Mouse (Mus musculus) heart, adult 9 months (tissue): ENCODE results near the gene Ctnnd2.

ENCODE experiments used
- DNase-seq, 2 experiments: peaks; one replicate each; pipeline ENCODE4 v3.0.0; 2022; ENCODE audit warnings: low spot score in 2 of 2

The Ctnnd2 gene

DNA sequence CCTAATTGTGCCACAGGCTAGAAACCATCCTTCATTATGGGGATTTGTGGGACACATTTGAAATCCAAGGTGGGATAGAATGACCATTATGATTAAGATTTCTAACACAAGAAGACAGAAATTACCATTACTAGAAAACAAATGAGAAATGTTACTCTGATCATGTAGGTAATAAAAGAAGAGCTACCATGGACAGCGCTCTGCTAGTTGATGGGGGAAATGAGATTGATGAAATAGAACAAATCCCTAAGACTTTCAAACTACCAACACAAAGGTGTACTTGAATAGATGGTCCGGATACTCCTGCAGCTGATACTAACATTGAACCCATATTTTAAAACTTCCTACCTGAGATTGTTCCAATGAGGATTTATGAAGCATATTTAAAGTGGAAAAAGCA is 68.5 kb downstream of the Ctnnd2 start:
- DNase-seq = no peak

DNA sequence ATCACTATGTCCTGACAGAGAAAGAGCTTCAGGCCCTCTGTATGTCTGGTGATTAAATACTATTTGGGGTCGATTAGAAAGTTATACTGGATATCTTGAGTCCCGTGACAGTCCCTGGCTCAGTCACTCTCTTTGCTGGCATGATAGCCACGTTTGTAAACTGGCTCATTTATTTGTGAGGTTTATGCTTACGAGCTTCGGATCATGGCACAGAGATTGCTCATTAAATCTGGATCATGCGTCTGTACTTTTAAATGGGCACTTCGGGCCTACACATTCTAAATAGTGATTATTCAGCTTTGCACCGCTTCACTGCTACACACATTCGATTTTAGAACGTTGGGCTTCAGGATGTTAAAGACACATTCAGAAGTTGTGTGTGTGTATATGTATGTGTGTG is 96.4 kb downstream of the Ctnnd2 start:
- DNase-seq = no peak

DNA sequence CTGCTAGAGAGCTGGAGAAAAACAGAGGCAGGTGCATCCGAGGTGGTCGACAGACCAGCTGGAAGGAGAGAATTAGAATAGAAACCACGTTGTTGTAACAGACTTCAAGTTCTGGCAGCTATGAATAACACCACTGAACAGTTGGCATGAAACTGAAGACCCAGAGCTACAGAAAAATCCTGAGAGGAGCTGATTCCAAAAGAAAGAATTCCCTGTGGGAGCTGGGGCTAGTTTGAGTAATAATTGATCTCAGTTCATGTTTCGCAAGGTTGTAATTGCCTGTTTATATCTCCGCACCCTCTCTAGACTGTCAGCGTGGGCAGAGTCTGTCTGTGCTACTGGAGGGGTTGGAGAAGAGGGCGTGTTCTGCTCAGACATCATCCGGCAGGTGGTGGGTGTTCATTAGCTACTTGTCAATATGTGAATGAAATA is 98.8 kb downstream of the Ctnnd2 start:
- no peak for DNase-seq

DNA sequence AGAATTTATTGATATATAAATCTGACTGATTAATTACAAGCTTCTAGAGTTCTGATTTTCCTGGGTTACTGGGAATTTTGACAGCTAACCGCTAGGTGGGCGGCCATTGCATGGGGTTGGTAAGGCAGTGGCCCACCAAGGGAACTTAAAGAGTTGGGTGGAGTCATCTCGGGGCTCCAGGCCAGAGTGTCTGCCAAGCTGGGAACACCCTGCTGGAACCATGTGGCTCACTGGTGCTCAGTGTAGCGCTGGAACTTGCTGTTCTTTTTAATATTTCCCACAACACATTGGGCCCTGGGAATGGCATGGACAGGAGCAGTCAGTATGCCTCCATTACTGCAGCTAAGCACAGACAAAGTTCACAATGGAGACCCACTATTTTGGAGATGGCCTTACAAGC is 99.9 kb downstream of the Ctnnd2 start:
- DNase-seq = no peak

DNA sequence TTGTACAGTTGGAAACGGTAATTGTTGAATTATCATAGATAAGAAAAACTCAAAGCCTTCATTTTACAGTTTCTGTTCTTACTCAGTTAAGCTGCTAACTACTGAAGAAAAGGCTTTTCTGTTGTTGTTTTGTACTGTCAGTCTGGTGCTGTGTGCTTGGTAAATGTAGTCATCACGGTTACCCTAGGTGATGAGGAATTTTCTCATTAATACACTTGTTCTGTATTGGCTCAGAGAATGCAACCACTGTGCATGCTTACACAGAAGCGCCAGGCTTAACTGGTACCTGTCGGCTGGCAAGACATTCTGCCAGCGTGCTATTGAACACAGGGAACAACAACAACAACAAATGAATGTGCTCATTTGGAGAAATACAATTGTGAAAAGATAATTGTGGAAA is 103.3 kb downstream of the Ctnnd2 start:
- no peak for DNase-seq

DNA sequence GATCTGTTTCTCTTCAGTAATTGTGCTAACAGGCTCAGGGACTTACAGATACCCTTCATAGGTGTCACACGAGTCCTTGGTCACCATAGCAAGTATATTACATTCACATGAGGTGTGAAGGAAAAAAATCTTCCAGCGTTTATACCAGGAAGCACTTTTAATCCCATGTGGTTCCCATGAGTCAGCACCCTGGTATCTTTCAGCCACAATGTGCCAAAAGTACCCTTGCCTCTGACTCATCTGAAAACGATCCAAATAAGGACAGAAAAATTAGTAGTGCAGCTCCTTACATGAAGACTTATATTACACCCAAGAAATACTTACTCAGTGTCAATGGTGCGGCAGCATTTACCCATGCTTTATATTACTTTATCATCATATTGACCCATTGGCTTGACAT is 104.3 kb downstream of the Ctnnd2 start:
- no peak for DNase-seq

DNA sequence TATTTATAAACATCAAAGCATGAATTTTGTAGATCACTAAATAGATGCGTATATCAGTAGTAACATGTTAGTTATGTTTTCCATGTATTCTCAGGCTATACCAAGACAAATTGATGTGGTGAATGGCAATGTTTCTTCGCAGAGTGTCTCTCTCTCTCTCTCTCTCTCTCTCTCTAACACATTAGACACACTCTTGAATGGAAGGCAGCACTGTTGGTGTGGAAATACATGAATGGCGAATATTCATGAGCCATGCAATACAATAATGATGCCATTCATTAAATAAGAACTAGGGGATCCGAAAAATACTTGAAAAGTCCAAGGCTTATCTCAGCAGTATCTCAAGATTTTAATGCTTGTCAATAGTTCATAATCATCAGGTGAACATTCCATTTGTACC is 106.2 kb downstream of the Ctnnd2 start:
- no peak for DNase-seq

DNA sequence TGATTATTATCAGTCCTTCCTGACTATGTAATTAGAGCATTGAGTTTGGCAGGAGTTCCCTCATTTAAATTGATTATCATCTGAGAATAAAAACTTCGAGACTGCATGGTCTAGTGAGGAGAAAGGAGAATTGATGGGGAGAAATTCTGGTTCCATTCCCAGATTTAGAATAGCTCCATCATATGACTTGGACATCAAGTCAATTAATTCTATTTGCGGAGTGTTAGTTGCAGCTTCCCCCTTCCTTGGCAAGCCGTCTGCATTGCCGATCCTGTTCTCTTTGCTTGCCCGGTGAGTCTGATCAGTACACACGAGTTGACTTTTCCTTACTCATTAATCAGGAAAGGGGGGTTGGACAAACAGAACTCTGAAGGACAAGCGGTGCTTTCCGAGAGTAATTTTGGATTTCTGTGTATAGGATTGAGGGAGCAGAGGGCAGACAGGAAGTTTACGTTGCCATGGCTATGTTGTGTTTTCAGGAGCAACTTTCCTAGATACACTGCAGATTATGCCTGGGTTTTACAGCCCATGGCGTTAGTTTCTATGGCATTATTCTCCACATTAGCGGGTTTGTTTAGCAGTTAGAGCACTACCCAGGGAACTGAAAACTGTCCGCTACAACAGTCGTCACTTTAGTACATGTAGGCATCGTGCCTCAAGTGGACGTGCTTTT is 113.3 kb downstream of the Ctnnd2 start:
- DNase-seq = no peak

DNA sequence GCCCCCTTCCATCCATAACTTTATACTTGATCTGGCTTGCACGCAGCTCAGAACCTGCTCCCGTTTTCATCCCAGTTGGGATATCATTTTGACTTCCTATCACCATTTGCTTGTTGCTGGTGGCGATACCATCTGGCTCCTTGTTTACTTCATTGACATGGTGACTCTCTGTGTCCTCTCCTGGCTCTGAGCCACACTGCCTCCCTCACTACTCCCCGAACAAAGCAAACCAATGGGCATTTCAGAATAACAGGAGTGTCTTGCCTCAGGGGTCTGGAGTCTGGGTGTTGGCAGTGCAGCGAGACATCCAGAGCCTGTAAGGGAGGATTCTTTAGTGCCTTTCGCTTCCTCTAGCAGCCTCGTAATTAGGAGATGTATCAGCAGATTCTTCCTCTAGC is 113.9 kb downstream of the Ctnnd2 start:
- no peak for DNase-seq

DNA sequence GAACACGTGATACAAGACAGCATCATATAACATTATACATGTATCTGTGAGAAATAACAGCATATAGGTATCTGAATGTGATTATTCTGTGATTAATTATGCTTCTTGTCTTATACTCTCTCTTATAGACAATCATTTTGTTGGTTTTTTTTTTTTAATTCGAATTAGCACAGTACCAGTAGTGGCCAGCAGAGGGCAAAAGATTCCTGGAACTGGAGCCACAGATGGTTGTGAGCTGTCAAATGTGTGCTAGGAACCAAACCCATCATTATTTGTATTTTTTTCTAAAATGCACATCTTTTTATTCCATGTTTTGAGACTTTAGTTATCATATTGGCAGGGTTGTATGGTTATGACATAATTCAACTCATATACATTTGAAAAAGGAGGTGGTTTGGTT is 130.4 kb downstream of the Ctnnd2 start:
- no peak for DNase-seq

DNA sequence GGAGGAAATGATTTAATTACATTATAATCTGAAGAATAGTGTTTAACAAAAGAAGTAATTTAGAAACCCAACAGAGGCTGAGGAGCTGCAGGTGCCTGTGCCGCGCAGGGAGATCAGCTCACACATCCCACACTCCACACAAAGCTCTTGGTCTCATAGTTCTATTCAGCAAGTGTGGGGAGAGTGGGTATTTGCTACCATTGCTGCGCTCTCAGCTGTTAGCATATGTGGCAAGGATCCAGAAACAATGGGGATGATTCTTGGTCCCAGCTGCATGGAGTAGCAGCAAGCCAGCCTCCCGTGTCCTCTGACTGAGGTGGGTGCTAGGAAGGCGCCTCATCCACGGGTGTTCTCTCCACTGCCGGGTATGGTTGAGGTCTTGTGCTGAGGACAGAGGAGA is 134.0 kb downstream of the Ctnnd2 start:
- DNase-seq = no peak

DNA sequence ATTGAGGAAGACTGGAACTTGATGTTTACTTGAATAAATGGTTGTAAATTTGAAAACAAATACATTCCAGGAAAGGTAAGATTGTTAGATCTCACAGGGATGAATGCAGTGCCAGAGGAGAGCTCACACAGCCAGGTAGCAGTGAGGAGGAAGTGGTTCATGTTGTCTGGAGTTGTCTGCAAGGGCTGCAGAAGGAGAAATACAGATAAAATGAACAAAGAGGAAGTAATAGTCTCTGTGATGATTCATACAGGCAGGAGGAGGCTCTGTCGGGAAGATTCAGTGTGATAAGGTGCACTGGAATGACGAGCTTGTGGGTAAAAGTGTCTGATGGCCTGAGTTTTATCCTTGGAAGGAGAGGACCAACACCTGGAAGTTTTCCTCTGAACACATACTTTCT is 150.2 kb downstream of the Ctnnd2 start:
- DNase-seq = no peak

DNA sequence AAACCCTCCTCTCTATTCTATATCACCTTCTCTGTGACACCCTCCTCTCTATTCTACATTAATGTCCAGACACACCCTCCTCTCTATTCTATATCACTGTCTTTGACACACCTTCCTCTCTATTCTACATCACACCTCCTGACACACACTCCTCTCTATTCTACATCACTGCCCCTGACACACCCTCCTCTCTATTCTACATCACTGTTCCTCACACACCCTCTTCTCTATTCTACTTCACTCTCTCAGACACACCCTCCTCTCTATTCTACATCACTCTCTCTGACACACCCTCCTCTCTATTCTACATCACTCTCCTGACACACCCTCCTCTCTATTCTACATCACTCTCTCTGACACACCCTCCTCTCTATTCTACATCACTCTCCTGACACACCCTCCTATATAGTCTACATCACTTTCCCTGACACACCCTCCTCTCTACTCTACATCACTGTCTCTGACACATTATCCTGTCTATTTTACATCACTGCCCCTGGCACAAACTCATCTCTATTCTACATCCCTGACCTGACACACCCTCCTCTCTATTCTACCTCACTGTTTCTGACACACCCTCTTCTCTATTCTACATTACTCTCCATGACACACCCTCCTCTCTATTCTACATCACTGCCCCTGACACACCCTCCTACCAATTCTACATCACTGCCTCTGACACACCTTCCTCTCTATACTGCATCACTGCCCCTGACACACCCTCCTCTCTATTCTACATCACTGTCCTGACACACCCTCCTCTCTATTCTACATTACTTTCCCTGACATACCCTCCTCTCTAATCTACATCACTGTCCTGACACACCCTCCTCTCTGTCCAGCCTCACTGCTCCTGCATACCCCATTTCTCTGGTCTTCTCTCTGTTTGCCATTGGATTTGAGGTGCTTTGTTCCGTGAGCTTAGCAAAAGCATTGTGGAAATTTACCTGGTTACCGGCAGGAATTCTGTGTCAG is 161.2 kb downstream of the Ctnnd2 start:
- no peak for DNase-seq

DNA sequence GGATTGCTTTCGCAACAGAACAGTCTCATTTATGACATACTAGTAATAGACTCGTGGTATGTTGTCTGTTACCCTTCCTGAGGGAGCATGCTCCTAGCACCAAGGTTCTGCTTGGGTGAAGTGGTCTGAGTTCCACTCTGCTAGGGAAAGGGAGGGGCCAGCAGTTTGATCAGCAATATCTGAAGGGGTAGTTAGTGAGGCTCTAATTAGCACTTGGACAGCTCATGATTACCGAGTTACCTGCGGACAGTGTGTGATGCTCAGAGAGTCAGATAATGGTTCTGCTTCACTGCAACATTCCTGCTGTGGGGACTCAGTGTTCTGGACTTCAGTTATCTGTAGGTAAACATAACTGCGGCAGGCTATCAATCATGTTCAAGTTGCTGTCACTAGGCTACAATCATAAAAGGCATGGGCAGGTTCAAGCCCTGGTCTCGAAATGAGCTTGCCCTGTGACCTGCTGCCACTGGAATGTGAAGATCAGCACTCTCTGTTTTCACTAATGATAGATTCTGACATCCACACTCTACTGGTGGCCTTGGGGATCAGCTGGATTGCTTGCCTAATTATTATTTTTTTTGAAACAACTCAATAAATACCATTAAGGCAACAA is 166.3 kb downstream of the Ctnnd2 start:
- no peak for DNase-seq

DNA sequence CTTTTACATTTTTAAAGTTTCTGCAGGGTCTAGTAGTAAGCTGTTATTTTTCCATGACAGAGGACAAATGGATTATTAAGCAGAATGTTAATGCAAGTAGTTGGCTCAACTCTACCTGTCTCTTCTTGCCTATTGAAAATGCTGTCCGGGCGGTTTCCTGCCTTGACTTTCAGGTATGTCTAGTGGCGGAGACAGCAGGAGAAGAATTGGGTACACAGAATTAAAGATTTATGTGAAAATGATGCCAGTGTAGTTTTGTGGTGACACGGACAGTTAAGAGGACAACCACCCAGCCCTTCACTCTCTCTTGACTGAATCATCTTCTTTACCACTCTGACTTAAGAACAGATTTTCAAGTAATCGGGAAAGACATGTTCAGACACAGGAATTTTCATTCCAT is 173.4 kb downstream of the Ctnnd2 start:
- no peak for DNase-seq

DNA sequence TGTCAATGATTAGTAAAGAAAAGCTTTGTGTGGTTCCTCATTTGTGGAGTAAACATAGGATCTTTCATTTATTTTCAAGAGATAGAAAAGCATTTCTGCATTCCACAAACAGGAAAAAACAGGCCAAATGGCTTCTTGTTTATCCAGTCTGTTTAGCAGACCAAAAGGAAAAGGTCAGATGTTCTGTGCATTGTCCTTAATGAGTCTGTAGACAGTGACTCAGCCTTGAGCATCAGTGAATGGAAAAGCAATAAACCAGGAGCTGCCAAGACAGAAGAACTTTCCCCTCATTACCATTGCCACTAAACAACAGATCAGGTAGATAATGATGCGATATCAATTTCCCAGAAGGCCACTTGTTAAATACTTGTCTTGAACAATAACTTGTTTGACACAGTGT is 192.1 kb downstream of the Ctnnd2 start:
- DNase-seq = no peak

DNA sequence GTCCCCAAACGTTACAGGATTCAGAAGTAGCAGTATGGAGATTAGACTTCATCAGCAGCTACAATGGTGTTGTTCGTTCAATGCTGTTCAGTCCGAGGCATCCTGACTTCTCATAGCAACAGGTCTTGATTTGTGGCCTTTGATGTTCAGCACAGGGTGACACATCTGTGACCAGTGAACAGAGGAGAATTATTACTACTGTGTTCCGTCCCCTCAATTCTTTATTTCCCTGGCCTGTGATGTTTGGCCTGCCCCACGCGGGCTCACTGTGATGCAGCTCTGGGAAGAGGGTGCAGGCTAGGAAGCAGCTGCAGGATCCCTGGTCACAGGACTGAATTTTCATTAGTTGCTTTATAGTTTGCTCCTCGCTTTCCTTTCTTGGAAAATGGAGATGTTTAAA is 197.6 kb downstream of the Ctnnd2 start:
- DNase-seq = no peak

DNA sequence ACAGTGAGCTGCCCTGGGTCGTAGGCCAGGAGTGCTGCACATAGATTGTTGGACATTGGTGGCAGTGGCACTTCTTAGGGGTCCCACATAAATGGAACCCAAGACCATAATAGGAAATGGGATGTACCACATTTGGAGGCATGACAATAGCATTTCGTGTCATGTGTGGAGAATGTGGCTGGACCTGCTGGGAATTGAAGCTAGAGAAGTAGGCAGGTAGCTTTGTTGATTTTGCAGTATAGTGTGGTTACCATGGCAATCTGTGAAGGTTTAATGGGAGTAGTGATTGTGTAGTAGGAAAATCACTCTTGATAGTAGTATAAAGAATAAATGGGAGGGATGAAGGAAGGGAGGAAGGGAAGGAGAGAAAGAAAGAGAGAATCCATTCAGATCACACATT is 198.8 kb downstream of the Ctnnd2 start:
- DNase-seq = no peak

DNA sequence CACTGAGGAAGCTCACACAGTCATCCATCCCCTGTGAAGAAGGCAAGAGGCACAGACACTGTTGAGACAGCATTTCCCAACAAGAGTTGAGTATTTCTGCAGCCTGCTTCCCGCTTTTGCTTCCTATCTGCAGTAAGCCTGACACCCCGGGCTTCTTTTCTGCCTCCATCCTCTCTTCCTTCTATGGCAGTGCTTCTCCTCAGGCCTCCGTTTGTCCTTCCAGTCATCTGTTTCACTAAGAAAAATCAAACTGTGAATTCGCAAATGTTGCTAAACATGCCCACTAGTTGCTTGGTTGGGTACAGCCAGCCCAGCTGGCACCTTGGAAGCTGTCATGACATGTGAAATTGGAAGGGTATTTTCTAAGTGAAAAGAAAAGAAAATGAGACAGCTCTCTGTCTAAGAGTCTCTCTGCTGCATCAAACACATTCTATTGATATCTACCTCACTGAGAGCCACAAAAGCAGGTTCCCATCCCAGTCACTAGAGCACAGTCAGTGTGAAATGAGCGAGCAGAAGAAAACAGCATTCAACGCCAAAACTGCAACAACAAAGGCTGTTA is 201.3 kb downstream of the Ctnnd2 start:
- no peak for DNase-seq

DNA sequence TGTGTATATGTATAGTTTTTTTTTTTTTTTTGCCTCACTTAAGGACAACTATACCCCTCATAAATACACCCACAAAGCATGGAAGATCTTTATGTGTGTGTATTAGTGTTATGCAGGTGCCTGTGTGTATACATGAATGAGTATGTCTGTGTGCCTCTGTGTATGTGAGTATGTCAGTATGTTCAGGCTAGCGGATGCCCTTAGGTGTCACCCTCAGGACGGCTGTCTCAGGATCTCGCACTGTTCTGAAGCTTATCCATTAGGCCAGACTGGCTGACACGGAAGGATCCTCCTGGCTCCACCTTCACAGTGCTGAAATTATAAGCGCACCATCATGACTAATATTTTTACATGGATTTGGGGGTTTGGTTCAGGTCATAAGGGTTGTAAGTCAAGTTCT is 202.5 kb downstream of the Ctnnd2 start:
- DNase-seq = no peak

DNA sequence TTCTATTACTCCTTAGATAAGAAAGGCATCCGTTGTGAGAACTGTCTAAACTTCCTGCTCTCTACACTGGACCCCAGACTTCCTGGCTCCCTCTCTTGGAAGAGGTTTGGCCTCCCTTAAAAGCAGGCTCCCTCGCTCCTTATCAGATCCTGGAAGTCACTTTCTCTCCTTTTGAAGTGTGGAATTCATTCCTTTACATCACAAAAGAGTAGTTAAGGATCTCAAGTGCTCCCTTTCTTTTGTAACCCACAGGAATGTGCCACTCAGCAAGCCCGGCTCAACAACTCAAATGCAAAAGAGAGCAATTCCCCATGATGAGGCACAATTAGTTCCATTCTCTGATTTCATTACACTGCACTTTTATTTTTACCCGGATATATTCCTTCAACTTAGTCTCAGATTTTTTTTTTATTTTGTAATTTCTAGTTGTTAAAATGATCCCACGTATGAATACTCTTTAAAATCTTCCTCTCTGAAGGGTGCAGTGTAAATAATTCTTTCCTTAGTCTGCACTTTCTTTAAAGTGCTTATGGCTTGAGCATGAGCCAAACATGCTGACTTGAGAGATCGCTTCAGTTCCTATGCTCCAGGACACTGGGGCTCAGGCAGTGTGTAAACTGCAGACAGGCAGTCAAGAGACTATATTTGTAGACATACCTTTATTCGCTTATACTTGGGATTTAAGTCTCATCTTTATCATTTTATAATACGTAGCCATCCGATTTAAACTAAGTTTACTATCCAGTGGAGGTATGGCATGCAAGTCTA is 210.9 kb downstream of the Ctnnd2 start:
- no peak for DNase-seq

DNA sequence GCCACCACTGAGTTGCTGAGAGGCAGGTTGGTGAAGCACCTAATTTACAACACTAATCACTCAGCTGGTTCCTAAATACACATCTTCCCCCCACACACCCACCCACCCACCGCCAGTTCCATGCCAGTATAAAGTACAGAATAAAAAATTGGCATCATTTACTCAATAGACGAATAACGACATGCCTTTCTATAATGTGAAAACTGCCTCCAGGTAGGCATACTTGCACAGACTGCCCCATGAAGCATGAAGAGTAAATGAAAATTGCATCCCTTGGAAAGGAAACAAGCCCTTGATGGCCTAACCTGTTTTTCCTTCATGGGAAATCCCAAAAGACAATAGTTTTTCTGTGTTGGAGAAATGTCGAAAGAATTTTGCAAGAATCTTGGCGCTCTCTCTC is 212.0 kb downstream of the Ctnnd2 start:
- no peak for DNase-seq
